Mouse (Mus musculus): Measurements from ENCODE around the gene Ankmy2.
"Not testable (repeated sequence)": the region's sequence is repeated elsewhere in the genome, so short reads cannot be mapped to it uniquely, and the experiment has no call there.

DNA sequence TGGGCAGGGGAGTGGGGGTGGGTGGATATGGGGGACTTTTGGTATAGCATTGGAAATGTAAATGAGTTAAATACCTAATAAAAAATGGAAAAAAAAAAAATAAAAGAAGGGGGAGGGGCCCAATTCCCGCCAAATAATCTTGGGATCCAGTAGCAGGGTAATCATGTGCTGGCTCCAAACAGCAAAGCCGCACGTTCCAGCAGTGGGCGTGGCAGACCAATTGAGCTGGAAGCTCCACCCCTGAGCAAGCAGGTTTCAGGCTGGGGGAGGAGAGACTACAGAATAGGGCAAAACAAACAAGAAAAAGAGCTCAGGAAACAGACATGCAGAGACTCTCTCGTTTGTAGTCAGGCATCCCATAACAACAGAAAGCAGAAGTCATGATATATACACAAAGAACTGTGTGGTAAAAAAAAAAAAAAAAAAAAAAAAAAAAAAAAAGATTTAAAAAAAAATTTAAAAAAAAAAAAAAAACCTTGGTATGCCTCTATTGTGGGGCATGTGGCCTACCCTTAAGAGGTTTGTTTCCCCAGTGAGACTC, 48.7 kb downstream of the Ankmy2 start:
- not testable (repeated sequence) for TF ChIP-seq TAL1, GATA1 (IDR thresholded peaks at IDR 0.05; ENCODE audit: low read length)
